Mouse (Mus musculus): ENCODE measurements around the gene Lpcat1.

GRCm38 (mm10) chr13:73439057-73439456 lies 27.9 kb upstream of the Lpcat1 start:
- no peak for TF ChIP-seq CTCF (IDR thresholded peaks at IDR 0.05; ENCODE audit: low read depth)
- no peak for TF ChIP-seq EP300 (IDR thresholded peaks at IDR 0.05; ENCODE audit: low read depth)
